Mouse (Mus musculus): ENCODE measurements around the gene Ackr2. TPM values are rescaled to one million over a fixed set of nuclear protein-coding genes. Genes with fewer than 3 reads are reported as not detected.

Ackr2 gene
- polyA plus RNA-seq, 1 experiment from 2014 or later, result not detected

GRCm38 (mm10) chr9:121914226-121914757, 16.1 kb downstream of the Ackr2 start:
- peak; percentile 38 for DNase-seq (ENCODE audit: low read depth, low spot score)
- POLR2A ChIA-PET, result no interaction called here

GRCm38 (mm10) chr9:121915056-121915455, 16.9 kb downstream of the Ackr2 start:
- in situ Hi-C loops (cut with MboI; ENCODE audit: low pct_unique_long_range_greater_than_20kb), result no loop called here
- ATAC-seq (no peak), DNase-seq (ENCODE audit: low read depth, low spot score) (no peak)
- H3K27me3 ChIP-seq, result peaks cover 34% of the 10 kb centered on the region
- no peak for TF ChIP-seq CTCF (IDR thresholded peaks at IDR 0.05)
- POLR2A ChIA-PET, result no interaction called here
- CTCF ChIA-PET, result interaction anchor here (1.1 to 4.3 kb wide), 3 partner anchors 14 to 27 kb away, joined by 3 to 17 read pairs (median 4); no protein-coding TSS in a partner anchor

More at GRCm38 (mm10) chr9:121914226-121914757, 16.1 kb downstream of the Ackr2 start:
- peak; percentile 54 for ATAC-seq
- no peak for TF ChIP-seq CTCF (IDR thresholded peaks at IDR 0.05)
- in situ Hi-C loops (cut with MboI; ENCODE audit: low pct_unique_long_range_greater_than_20kb), result no loop called here
- H3K27me3 ChIP-seq, result peaks cover 34% of the 10 kb centered on the region
- CTCF ChIA-PET, result interaction anchor here (0.8 to 2.0 kb wide), 2 partner anchors 14 to 25 kb away, joined by 3 to 4 read pairs; no protein-coding TSS in a partner anchor

- TF ChIP-seq CTCF (IDR thresholded peaks at IDR 0.05), result no peak
- ChIA-PET CTCF (interaction anchor here (1.1 to 4.3 kb wide), 2 partner anchors 13 to 26 kb away, joined by 3 to 17 read pairs; no protein-coding TSS in a partner anchor), POLR2A (no interaction called here)
- in situ Hi-C loops (cut with MboI; ENCODE audit: low pct_unique_long_range_greater_than_20kb), result no loop called here
- H3K27me3 ChIP-seq, result peaks cover 38% of the 10 kb centered on the region
- no peak for DNase-seq (ENCODE audit: low read depth, low spot score)
- ATAC-seq, result no peak
Observed at GRCm38 (mm10) chr9:121916102-121916501, 17.9 kb downstream of the Ackr2 start, which contains the start of gene Cyp8b1. Cyp8b1 (minus strand) TSS chr9:121916305.

- no peak for ATAC-seq
- CTCF ChIA-PET, result interaction anchor here (1.5 to 4.3 kb wide), 2 partner anchors 10 to 199 kb away, joined by 4 to 17 read pairs; no protein-coding TSS in a partner anchor
Observed at GRCm38 (mm10) chr9:121919027-121919501, 20.9 kb downstream of the Ackr2 start.

GRCm38 (mm10) chr9:121923443-121923842, 25.3 kb downstream of the Ackr2 start:
- ChIA-PET CTCF (no interaction called here), POLR2A (no interaction called here)
- no peak for DNase-seq (ENCODE audit: low read depth, low spot score)
- no peak for TF ChIP-seq CTCF (IDR thresholded peaks at IDR 0.05)
- no peak for ATAC-seq
- H3K27me3 ChIP-seq, result peaks cover 41% of the 10 kb centered on the region
- in situ Hi-C loops (cut with MboI; ENCODE audit: low pct_unique_long_range_greater_than_20kb), result no loop called here

More at GRCm38 (mm10) chr9:121919027-121919501, 20.9 kb downstream of the Ackr2 start:
- in situ Hi-C loops (cut with MboI; ENCODE audit: low pct_unique_long_range_greater_than_20kb), result no loop called here
- no peak for DNase-seq (ENCODE audit: low read depth, low spot score)
- no peak for TF ChIP-seq CTCF (IDR thresholded peaks at IDR 0.05)
- peaks cover 48% of the 10 kb centered on the region for H3K27me3 ChIP-seq
- POLR2A ChIA-PET, result no interaction called here

GRCm38 (mm10) chr9:121923906-121924305, 25.8 kb downstream of the Ackr2 start:
- ChIA-PET POLR2A (no interaction called here), CTCF (no interaction called here)
- ATAC-seq, result no peak

GRCm38 (mm10) chr9:121924901-121925560, 26.9 kb downstream of the Ackr2 start:
- ATAC-seq, result no peak
- in situ Hi-C loops (cut with MboI; ENCODE audit: low pct_unique_long_range_greater_than_20kb), result no loop called here
- ChIA-PET POLR2A (no interaction called here), CTCF (interaction anchor here (1.0 kb wide), 1 partner anchor 12 kb away, joined by 3 read pairs; no protein-coding TSS in a partner anchor)
- no peak for TF ChIP-seq CTCF (IDR thresholded peaks at IDR 0.05)
- no peak for DNase-seq (ENCODE audit: low read depth, low spot score)
- peaks cover 34% of the 10 kb centered on the region for H3K27me3 ChIP-seq

More at GRCm38 (mm10) chr9:121923906-121924305, 25.8 kb downstream of the Ackr2 start:
- H3K27me3 ChIP-seq, result peaks cover 36% of the 10 kb centered on the region
- TF ChIP-seq CTCF (IDR thresholded peaks at IDR 0.05), result no peak
- DNase-seq (ENCODE audit: low read depth, low spot score), result no peak
- in situ Hi-C loops (cut with MboI; ENCODE audit: low pct_unique_long_range_greater_than_20kb), result no loop called here

GRCm38 (mm10) chr9:121925959-121926358, 27.8 kb downstream of the Ackr2 start:
- TF ChIP-seq CTCF (IDR thresholded peaks at IDR 0.05), result no peak
- DNase-seq (ENCODE audit: low read depth, low spot score), result no peak
- POLR2A ChIA-PET, result no interaction called here
- CTCF ChIA-PET, result interaction anchor here (1.2 kb wide), 1 partner anchor 60 kb away, joined by 3 read pairs; no protein-coding TSS in a partner anchor
- no peak for ATAC-seq
- peaks cover 27% of the 10 kb centered on the region for H3K27me3 ChIP-seq
- in situ Hi-C loops (cut with MboI; ENCODE audit: low pct_unique_long_range_greater_than_20kb), result no loop called here

GRCm38 (mm10) chr9:121926634-121927405, 28.7 kb downstream of the Ackr2 start:
- in situ Hi-C loops (cut with MboI; ENCODE audit: low pct_unique_long_range_greater_than_20kb), result no loop called here
- TF ChIP-seq CTCF (IDR thresholded peaks at IDR 0.05), result no peak
- DNase-seq (ENCODE audit: low read depth, low spot score), result no peak
- no peak for ATAC-seq
- ChIA-PET CTCF (interaction anchor here (1.0 to 1.2 kb wide), 2 partner anchors 59 to 97 kb away, joined by 3 read pairs; no protein-coding TSS in a partner anchor), POLR2A (interaction anchor here (0.6 kb wide), 1 partner anchor 441 kb away, joined by 3 read pairs; no protein-coding TSS in a partner anchor)
- peaks cover 20% of the 10 kb centered on the region for H3K27me3 ChIP-seq

- ChIA-PET CTCF (interaction anchor here (0.8 to 1.8 kb wide), 7 partner anchors 11 to 87 kb away, joined by 3 to 17 read pairs (median 3); partner anchors contain the start of gene Cyp8b1), POLR2A (no interaction called here)
- DNase-seq (ENCODE audit: low read depth, low spot score) (no peak), ATAC-seq (no peak)
- in situ Hi-C loops (cut with MboI; ENCODE audit: low pct_unique_long_range_greater_than_20kb), result no loop called here
- no peak for TF ChIP-seq CTCF (IDR thresholded peaks at IDR 0.05)
- H3K27me3 ChIP-seq, result peaks cover 20% of the 10 kb centered on the region
Observed at GRCm38 (mm10) chr9:121927721-121928120, 29.6 kb downstream of the Ackr2 start.
